ENCODE assay signal across 21 mouse cellular contexts in genomic region chr1:171151966-171152365, GRCm38 (mm10). TPM values are rescaled to one million over a fixed set of nuclear protein-coding genes. Genes with fewer than 3 reads are reported as not detected.
DNase-seq lines count a peak whose midpoint lies in the region; ATAC-seq and TF ChIP-seq lines count a peak whose summit lies in the region.
"Had no signal": no experiment of that assay in that cellular context is flagged by ENCODE, and none has a peak within 500 bp of the region (broad histone marks: within the 10 kb centered on the region; RNA-seq: fewer than 3 reads in every experiment).

No protein-coding gene starts in this region.

- WGBS in lung, postnatal 0 days = 69% methylated on average over 4 of the region's 4 CpGs

- TF ChIP-seq EP300 in lung, postnatal 0 days (IDR thresholded peaks at IDR 0.05) = no peak

- no peak for TF ChIP-seq CTCF in lung, postnatal 0 days (IDR thresholded peaks at IDR 0.05)

- H3K4me2 ChIP-seq in lung, postnatal 0 days (replicated peaks; ENCODE audit: low read depth, low read length) = no peak overlapping the region

- H3K4me3 ChIP-seq in lung, postnatal 0 days (ENCODE audit: low read depth, low read length) = no peak overlapping the region
- H3K4me3 ChIP-seq: heart, adult 2 months had no signal

- no peak overlapping the region for H3K27ac ChIP-seq in lung, postnatal 0 days (ENCODE audit: low read length)
- H3K27ac ChIP-seq: heart, embryonic 13.5 days; macrophage had no signal

- H3K9me3 ChIP-seq in lung, postnatal 0 days (ENCODE audit: low read length) = no peaks in the 10 kb centered on the region
- H3K9me3 ChIP-seq: heart, embryonic 13.5 days had no signal

- ATAC-seq in lung, postnatal 0 days = no peak
- ATAC-seq: forebrain, postnatal 0 days; hindbrain, postnatal 0 days; intestine, embryonic 16.5 days had no signal

- peak; percentile 26 for DNase-seq in cerebellum, adult 9-11 months
- no peak for DNase-seq in cerebellum, postnatal 4 days (ENCODE audit: low spot score in 2 of 2)
- DNase-seq in kidney, adult 8-10 months = peak; percentile 41 to 43
- no peak for DNase-seq in kidney, postnatal 4 days
- DNase-seq in lung, postnatal 36 days = peak; percentile 34
- DNase-seq in lung, postnatal 0 days (ENCODE audit: low spot score) = no peak
- no peak for DNase-seq in layer of hippocampus, postnatal 10 days (ENCODE audit: low spot score in 2 of 2)
- DNase-seq: adrenal gland, postnatal 25 days; cerebellum, adult 2 months; forebrain, postnatal 0 days; gastrocnemius, postnatal 36 days; heart, adult 2 months; heart, postnatal 14 days had no signal

- no peak overlapping the region for H3K9ac ChIP-seq in lung, postnatal 0 days (replicated peaks; ENCODE audit: low read depth)

- H3K4me1 ChIP-seq in lung, postnatal 0 days (ENCODE audit: insufficient read depth, low read depth, low read length) = peaks cover 6% of the 10 kb centered on the region; the same call in 1 of the 2 replicates

- H3K36me3 ChIP-seq in lung, postnatal 0 days (ENCODE audit: insufficient read depth, low read length) = no peaks in the 10 kb centered on the region
- H3K36me3 ChIP-seq: heart, embryonic 13.5 days had no signal

- H3K27me3 ChIP-seq in lung, postnatal 0 days (replicated peaks; ENCODE audit: insufficient read depth, low read length) = no peaks in the 10 kb centered on the region

RNA-seq across cellular contexts. Expression of gene Mpz, which starts 1.5 kb away (rescaled TPM):
- polyA plus RNA-seq in lung, postnatal 0 days (2015; fragmentation: Nextera tagmentation; extraction: Ambion mirVana) = 0.62 and 0.73 TPM in 2 replicates
- total RNA-seq in layer of hippocampus, postnatal 10 days (2021) = not detected
- total RNA-seq: layer of hippocampus, adult 8-10 months; left cerebral cortex, postnatal 36 days had no signal
- polyA plus RNA-seq: macrophage; neural tube, embryonic 14.5 days had no signal

RNA-seq across cellular contexts. Expression of gene Sdhc, which starts 1.6 kb away (rescaled TPM):
- polyA plus RNA-seq in lung, postnatal 0 days (2015; fragmentation: Nextera tagmentation; extraction: Ambion mirVana) = 145 and 157 TPM in 2 replicates
- 100 to 1,000 TPM; 223 to 233 TPM for total RNA-seq in layer of hippocampus, postnatal 10 days (2021)

RNA-seq across cellular contexts. Expression of gene Cfap126, which starts 38.2 kb away (rescaled TPM):
- polyA plus RNA-seq in lung, postnatal 0 days (2015; fragmentation: Nextera tagmentation; extraction: Ambion mirVana) = 32.2 and 33.2 TPM in 2 replicates
- 1 to 10 TPM; 3.1 to 3.3 TPM for total RNA-seq in layer of hippocampus, postnatal 10 days (2021)
- total RNA-seq: ES-E14 had no signal

RNA-seq across cellular contexts. Expression of gene Pcp4l1, which starts 44.1 kb away (rescaled TPM):
- 3.3 and 4.4 TPM in 2 replicates for polyA plus RNA-seq in lung, postnatal 0 days (2015; fragmentation: Nextera tagmentation; extraction: Ambion mirVana)
- 10 to 100 TPM; 16.9 to 18.0 TPM for total RNA-seq in layer of hippocampus, postnatal 10 days (2021)

Comparison
In these comparisons a context has a peak if more than half of its experiments do, and no peak if none do; other contexts are left out.
1. DNase-seq: peak in cerebellum, adult 9-11 months (single experiment), kidney, adult 8-10 months (2 of 2) and lung, postnatal 36 days (single experiment); none in cerebellum, postnatal 4 days (0 of 2), kidney, postnatal 4 days (0 of 2), lung, postnatal 0 days (single experiment) and layer of hippocampus, postnatal 10 days (0 of 2).